Mouse (Mus musculus) ES-Bruce4 (cell line): ENCODE data around the gene Zfp644.

Source experiments
- CTCF ChIP-seq: IDR thresholded peaks from one replicate; pipeline ENCODE4 v1.8.1; 2011; ENCODE audit warnings: low read depth, low read length
- EP300 ChIP-seq: IDR thresholded peaks from 2 replicates; pipeline ENCODE4 v1.6.1; 2011; ENCODE audit warnings: low read depth, low read length; ENCODE audit not compliant: insufficient read depth
- POLR2A ChIP-seq: IDR thresholded peaks from one replicate; pipeline ENCODE4 v1.8.1; 2011; ENCODE audit warnings: low read length; ENCODE audit not compliant: insufficient read depth

GRCm38 (mm10) chr5:106622193-106622592 is 74.9 kb downstream of the Zfp644 start:
- no peak for TF ChIP-seq CTCF
- TF ChIP-seq EP300, result no peak
- no peak for TF ChIP-seq POLR2A
